Mouse (Mus musculus) cerebellum, postnatal 4 days (tissue): ENCODE data around the gene Amt.
"Not testable (repeated sequence)": the region's sequence is repeated elsewhere in the genome, so short reads cannot be mapped to it uniquely, and the experiment has no call there.

Source experiments
- DNase-seq, 2 experiments: peaks; one replicate each; pipeline ENCODE4 v3.0.0; 2022; ENCODE audit warnings: low spot score in 2 of 2, mixed read lengths in 1 of 2

The Amt gene

GRCm38 (mm10) chr9:108296453-108297355, at the start of gene Amt:
Gene Amt (plus strand): TSS chr9:108296853.
- DNase-seq, result peak in 1 of 2 experiments; percentile 29

GRCm38 (mm10) chr9:108248957-108249356, 47.7 kb upstream of the Amt start:
- no peak for DNase-seq

- no peak for DNase-seq
Observed at GRCm38 (mm10) chr9:108251877-108252276, 44.8 kb upstream of the Amt start.

- DNase-seq, result no peak
Observed at GRCm38 (mm10) chr9:108252766-108253165, 43.9 kb upstream of the Amt start.

GRCm38 (mm10) chr9:108260526-108260925, 36.1 kb upstream of the Amt start:
- no peak for DNase-seq

- DNase-seq, result no peak
Observed at GRCm38 (mm10) chr9:108261865-108262264, 34.8 kb upstream of the Amt start.

- DNase-seq, result no peak
Observed at GRCm38 (mm10) chr9:108262494-108263049, 34.1 kb upstream of the Amt start.

GRCm38 (mm10) chr9:108263131-108263681, 33.4 kb upstream of the Amt start:
- DNase-seq, result peak in 1 of 2 experiments; percentile 42

GRCm38 (mm10) chr9:108263690-108264190, 32.9 kb upstream of the Amt start, which contains the start of gene Dag1:
Gene Dag1 (minus strand): TSS chr9:108263958.
- DNase-seq, result peak; percentile 98 to 99

- DNase-seq, result peak in 1 of 2 experiments; percentile 21
Observed at GRCm38 (mm10) chr9:108264191-108264921, 32.3 kb upstream of the Amt start.

GRCm38 (mm10) chr9:108266261-108266935, 30.3 kb upstream of the Amt start:
- no peak for DNase-seq

- no peak for DNase-seq
Observed at GRCm38 (mm10) chr9:108267691-108268090, 29.0 kb upstream of the Amt start.

- DNase-seq, result not testable (repeated sequence)
Observed at GRCm38 (mm10) chr9:108268701-108269100, 28.0 kb upstream of the Amt start.

GRCm38 (mm10) chr9:108271941-108272340, 24.7 kb upstream of the Amt start:
- DNase-seq, result no peak

- DNase-seq, result no peak
Observed at GRCm38 (mm10) chr9:108272691-108273090, 24.0 kb upstream of the Amt start.

GRCm38 (mm10) chr9:108273485-108273884, 23.2 kb upstream of the Amt start:
- DNase-seq, result no peak

GRCm38 (mm10) chr9:108274476-108275330, 21.9 kb upstream of the Amt start:
- no peak for DNase-seq

- no peak for DNase-seq
Observed at GRCm38 (mm10) chr9:108275331-108275659, 21.4 kb upstream of the Amt start.

- peak in 1 of 2 experiments; percentile 20 for DNase-seq
Observed at GRCm38 (mm10) chr9:108278697-108279450, 17.8 kb upstream of the Amt start.
